Mouse (Mus musculus): Measurements from ENCODE around the gene Wdr86. TPM values are rescaled to one million over a fixed set of nuclear protein-coding genes. Genes with fewer than 3 reads are reported as not detected.
A peak's percentile ranks its signal among the peaks of the same experiment; 100 is the strongest.
"Not testable (repeated sequence)": the region's sequence is repeated elsewhere in the genome, so short reads cannot be mapped to it uniquely, and the experiment has no call there.

Gene Wdr86
- polyA plus RNA-seq (2021): not detected

- DNase-seq (ENCODE audit: low read depth, low spot score) (no peak), ATAC-seq (no peak)
- in situ Hi-C loops (cut with MboI; ENCODE audit: low pct_unique_long_range_greater_than_20kb): no loop called here
- no peak for TF ChIP-seq CTCF (IDR thresholded peaks at IDR 0.05)
- POLR2A ChIA-PET: interaction anchor here (0.6 kb wide), 1 partner anchor 16 kb away, joined by 3 read pairs; no protein-coding TSS in a partner anchor
- CTCF ChIA-PET: no interaction called here
- no peaks in the 10 kb centered on the region for H3K27me3 ChIP-seq
Observed at GRCm38 (mm10) chr5:24730488-24730871, at the start of gene Wdr86. Gene Wdr86 (minus strand): TSS chr5:24730727.

GRCm38 (mm10) chr5:24779881-24780512, 49.5 kb upstream of the Wdr86 start:
- POLR2A ChIA-PET: interaction anchor here (0.9 kb wide), 1 partner anchor 66 kb away, joined by 3 read pairs; no protein-coding TSS in a partner anchor
- H3K27me3 ChIP-seq: no peaks in the 10 kb centered on the region
- TF ChIP-seq CTCF (IDR thresholded peaks at IDR 0.05): peak; percentile 75
- ATAC-seq: peak; percentile 26
- CTCF ChIA-PET: interaction anchor here (0.6 to 2.4 kb wide), 12 partner anchors 11 to 231 kb away, joined by 3 to 8 read pairs (median 3); no protein-coding TSS in a partner anchor
- no peak for DNase-seq (ENCODE audit: low read depth, low spot score)
- in situ Hi-C loops (cut with MboI; ENCODE audit: low pct_unique_long_range_greater_than_20kb): loop anchor here (5.0 kb wide), 1 partner anchor 108 kb away; no protein-coding TSS in a partner anchor

- ChIA-PET POLR2A (no interaction called here), CTCF (interaction anchor here (0.6 to 2.4 kb wide), 10 partner anchors 11 to 231 kb away, joined by 3 to 8 read pairs (median 3); no protein-coding TSS in a partner anchor)
- no peaks in the 10 kb centered on the region for H3K27me3 ChIP-seq
- ATAC-seq (no peak), DNase-seq (ENCODE audit: low read depth, low spot score) (no peak)
- in situ Hi-C loops (cut with MboI; ENCODE audit: low pct_unique_long_range_greater_than_20kb): no loop called here
- TF ChIP-seq CTCF (IDR thresholded peaks at IDR 0.05): no peak
Observed at GRCm38 (mm10) chr5:24779321-24779720, 48.8 kb upstream of the Wdr86 start.

GRCm38 (mm10) chr5:24778843-24779140, 48.3 kb upstream of the Wdr86 start:
- in situ Hi-C loops (cut with MboI; ENCODE audit: low pct_unique_long_range_greater_than_20kb): no loop called here
- ChIA-PET POLR2A (no interaction called here), CTCF (interaction anchor here (1.0 to 2.4 kb wide), 5 partner anchors 12 to 232 kb away, joined by 3 to 8 read pairs (median 3); no protein-coding TSS in a partner anchor)
- DNase-seq (ENCODE audit: low read depth, low spot score): no peak
- ATAC-seq: no peak
- TF ChIP-seq CTCF (IDR thresholded peaks at IDR 0.05): no peak
- H3K27me3 ChIP-seq: no peaks in the 10 kb centered on the region

- no peaks in the 10 kb centered on the region for H3K27me3 ChIP-seq
- POLR2A ChIA-PET: no interaction called here
- DNase-seq (ENCODE audit: low read depth, low spot score) (no peak), ATAC-seq (no peak)
- in situ Hi-C loops (cut with MboI; ENCODE audit: low pct_unique_long_range_greater_than_20kb): no loop called here
- CTCF ChIA-PET: interaction anchor here (1.0 to 2.4 kb wide), 4 partner anchors 12 to 232 kb away, joined by 3 to 8 read pairs (median 3); no protein-coding TSS in a partner anchor
- no peak for TF ChIP-seq CTCF (IDR thresholded peaks at IDR 0.05)
Observed at GRCm38 (mm10) chr5:24778082-24778842, 47.7 kb upstream of the Wdr86 start.

GRCm38 (mm10) chr5:24776681-24777080, 46.2 kb upstream of the Wdr86 start:
- DNase-seq (ENCODE audit: low read depth, low spot score) (no peak), ATAC-seq (no peak)
- in situ Hi-C loops (cut with MboI; ENCODE audit: low pct_unique_long_range_greater_than_20kb): no loop called here
- ChIA-PET POLR2A (interaction anchor here (1.6 kb wide), 1 partner anchor 43 kb away, joined by 3 read pairs; no protein-coding TSS in a partner anchor), CTCF (interaction anchor here (0.9 to 1.7 kb wide), 4 partner anchors 11 to 113 kb away, joined by 3 read pairs; no protein-coding TSS in a partner anchor)
- H3K27me3 ChIP-seq: no peaks in the 10 kb centered on the region
- TF ChIP-seq CTCF (IDR thresholded peaks at IDR 0.05): no peak

- in situ Hi-C loops (cut with MboI; ENCODE audit: low pct_unique_long_range_greater_than_20kb); ATAC-seq; H3K27me3 ChIP-seq; POLR2A ChIA-PET; CTCF ChIA-PET; DNase-seq (ENCODE audit: low read depth, low spot score): not testable (repeated sequence)
Observed at GRCm38 (mm10) chr5:24774549-24774948, 44.0 kb upstream of the Wdr86 start.

- no peaks in the 10 kb centered on the region for H3K27me3 ChIP-seq
- CTCF ChIA-PET: interaction anchor here (1.3 kb wide), 1 partner anchor 22 kb away, joined by 4 read pairs; no protein-coding TSS in a partner anchor
- no peak for TF ChIP-seq CTCF (IDR thresholded peaks at IDR 0.05)
- POLR2A ChIA-PET: no interaction called here
- ATAC-seq (no peak), DNase-seq (ENCODE audit: low read depth, low spot score) (no peak)
- in situ Hi-C loops (cut with MboI; ENCODE audit: low pct_unique_long_range_greater_than_20kb): loop anchor here (5.0 kb wide), 1 partner anchor 34 kb away; no protein-coding TSS in a partner anchor
Observed at GRCm38 (mm10) chr5:24757816-24758215, 27.3 kb upstream of the Wdr86 start, which contains the start of gene Crygn. Gene Crygn (minus strand): TSS chr5:24758008.

GRCm38 (mm10) chr5:24756931-24757330, 26.4 kb upstream of the Wdr86 start:
- no peak for DNase-seq (ENCODE audit: low read depth, low spot score)
- in situ Hi-C loops (cut with MboI; ENCODE audit: low pct_unique_long_range_greater_than_20kb): loop anchor here (5.0 kb wide), 1 partner anchor 35 kb away; no protein-coding TSS in a partner anchor
- ChIA-PET POLR2A (no interaction called here), CTCF (interaction anchor here (1.3 kb wide), 1 partner anchor 23 kb away, joined by 4 read pairs; no protein-coding TSS in a partner anchor)
- TF ChIP-seq CTCF (IDR thresholded peaks at IDR 0.05): no peak
- no peak for ATAC-seq
- no peaks in the 10 kb centered on the region for H3K27me3 ChIP-seq

GRCm38 (mm10) chr5:24752175-24752498, 21.6 kb upstream of the Wdr86 start:
- ATAC-seq: no peak
- in situ Hi-C loops (cut with MboI; ENCODE audit: low pct_unique_long_range_greater_than_20kb): no loop called here
- H3K27me3 ChIP-seq: no peaks in the 10 kb centered on the region
- POLR2A ChIA-PET: no interaction called here
- CTCF ChIA-PET: interaction anchor here (1.3 to 2.3 kb wide), 2 partner anchors 27 to 67 kb away, joined by 4 to 8 read pairs; partner anchors contain the start of gene Nub1
- no peak for DNase-seq (ENCODE audit: low read depth, low spot score)
- TF ChIP-seq CTCF (IDR thresholded peaks at IDR 0.05): no peak
